In the genomic region with DNA sequence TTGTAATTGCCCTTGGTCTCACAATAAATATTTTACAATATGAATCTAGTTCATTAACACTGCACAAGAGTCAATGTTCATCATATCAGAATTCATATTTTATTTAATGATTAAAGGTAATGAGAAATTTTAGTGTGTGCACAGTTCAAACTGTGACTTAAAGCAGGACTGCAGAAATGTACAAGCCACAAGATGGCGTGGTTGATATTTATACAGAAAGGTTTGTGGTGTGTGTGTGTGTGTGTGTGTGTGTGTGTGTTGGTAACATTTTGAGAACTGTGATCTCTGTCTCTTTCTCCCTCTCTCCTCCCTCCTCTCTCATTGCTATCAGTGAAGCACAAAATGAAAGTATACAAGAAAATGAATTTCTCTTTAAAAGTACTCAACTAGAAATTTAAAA, we compare ENCODE assay signal across 7 mouse cellular contexts. TPM values are rescaled to one million over a fixed set of nuclear protein-coding genes. Genes with fewer than 3 reads are reported as not detected.
DNase-seq lines count a peak whose midpoint lies in the region; ATAC-seq and TF ChIP-seq lines count a peak whose summit lies in the region.

No protein-coding gene starts in this region.

- TF ChIP-seq CTCF in lung, embryonic 14.5 days (IDR thresholded peaks at IDR 0.05; ENCODE audit: low read depth), result no peak

- 58% methylated on average over 1 of the region's 1 CpGs for WGBS in lung, embryonic 14.5 days
- WGBS in embryonic facial prominence, embryonic 10.5 days, result 65% methylated on average over 1 of the region's 1 CpGs
- 38% methylated on average over 1 of the region's 1 CpGs for WGBS in limb, embryonic 14.5 days

- H3K9ac ChIP-seq in lung, embryonic 14.5 days, result no peak overlapping the region
- no peak overlapping the region for H3K9ac ChIP-seq in limb, embryonic 14.5 days (ENCODE audit: low read depth, low read length, severe bottlenecking)

- peak; percentile 30 for DNase-seq in lung, embryonic 14.5 days
- no peak for DNase-seq in lung, postnatal 36 days
- DNase-seq in cerebellum, adult 11 months, result peak; percentile 42
- DNase-seq in embryonic facial prominence, embryonic 10.5 days (ENCODE audit: low spot score), result peak; percentile 9
- DNase-seq in limb, embryonic 14.5 days (ENCODE audit: low spot score), result peak; percentile 43
- DNase-seq in spleen, postnatal 4 days (ENCODE audit: low spot score in 2 of 2), result no peak

- H3K4me3 ChIP-seq in lung, embryonic 14.5 days (ENCODE audit: low read depth, low read length), result no peak overlapping the region
- H3K4me3 ChIP-seq in embryonic facial prominence, embryonic 10.5 days, result no peak overlapping the region
- H3K4me3 ChIP-seq in limb, embryonic 14.5 days (replicated peaks; ENCODE audit: low read length), result no peak overlapping the region

- H3K4me2 ChIP-seq in lung, embryonic 14.5 days, result no peak overlapping the region
- no peak overlapping the region for H3K4me2 ChIP-seq in limb, embryonic 14.5 days (replicated peaks; ENCODE audit: low read depth, low read length, severe bottlenecking)

- no peaks in the 10 kb centered on the region for H3K27me3 ChIP-seq in lung, embryonic 14.5 days (ENCODE audit: insufficient read depth, low read length)
- no peaks in the 10 kb centered on the region for H3K27me3 ChIP-seq in embryonic facial prominence, embryonic 10.5 days (replicated peaks; ENCODE audit: low read depth, poor library complexity, severe bottlenecking)
- no peaks in the 10 kb centered on the region for H3K27me3 ChIP-seq in limb, embryonic 14.5 days (ENCODE audit: control insufficient read depth, insufficient read depth, low read length)

- H3K27ac ChIP-seq in lung, embryonic 14.5 days (ENCODE audit: low read depth), result no peak overlapping the region
- no peak overlapping the region for H3K27ac ChIP-seq in embryonic facial prominence, embryonic 10.5 days (replicated peaks)
- no peak overlapping the region for H3K27ac ChIP-seq in limb, embryonic 14.5 days (replicated peaks; ENCODE audit: low read depth, low read length)

- no peaks in the 10 kb centered on the region for H3K4me1 ChIP-seq in lung, embryonic 14.5 days (ENCODE audit: insufficient read depth)
- H3K4me1 ChIP-seq in embryonic facial prominence, embryonic 10.5 days, result no peaks in the 10 kb centered on the region
- no peaks in the 10 kb centered on the region for H3K4me1 ChIP-seq in limb, embryonic 14.5 days (ENCODE audit: control insufficient read depth, insufficient read depth, low read length)

- no peak for TF ChIP-seq POLR2A in limb, embryonic 14.5 days (IDR thresholded peaks at IDR 0.05; ENCODE audit: borderline replicate concordance, extremely low read depth, insufficient read depth, insufficient read length)

- no peaks in the 10 kb centered on the region for H3K36me3 ChIP-seq in lung, embryonic 14.5 days (ENCODE audit: insufficient read depth)
- H3K36me3 ChIP-seq in embryonic facial prominence, embryonic 10.5 days (replicated peaks), result no peaks in the 10 kb centered on the region
- no peaks in the 10 kb centered on the region for H3K36me3 ChIP-seq in limb, embryonic 14.5 days (ENCODE audit: control insufficient read depth, insufficient read depth, low read length)

- H3K9me3 ChIP-seq in lung, embryonic 14.5 days (ENCODE audit: low read depth, low read length), result no peaks in the 10 kb centered on the region
- H3K9me3 ChIP-seq in embryonic facial prominence, embryonic 10.5 days, result no peaks in the 10 kb centered on the region
- H3K9me3 ChIP-seq in limb, embryonic 14.5 days (ENCODE audit: control insufficient read depth, low read length), result no peaks in the 10 kb centered on the region

- ATAC-seq in lung, embryonic 14.5 days (ENCODE audit: insufficient read depth), result no peak
- no peak for ATAC-seq in limb, embryonic 14.5 days (ENCODE audit: low FRiP score, low read depth)
- no peak for ATAC-seq in megakaryocyte-erythroid progenitor cell, adult 5-6 weeks (replicated peaks; ENCODE audit: low FRiP score, low TSS enrichment, poor library complexity, severe bottlenecking)

RNA-seq across cellular contexts. Expression of a gene that starts 22.5 kb away (rescaled TPM):
- 42.1 and 45.5 TPM in 2 replicates for polyA plus RNA-seq in lung, embryonic 14.5 days (2014; fragmentation: Nextera tagmentation; extraction: Ambion mirVana)
- polyA plus RNA-seq in embryonic facial prominence, embryonic 10.5 days (2016; fragmentation: Nextera tagmentation; extraction: Ambion mirVana), result 40.9 and 43.0 TPM in 2 replicates
- polyA plus RNA-seq in limb, embryonic 14.5 days (2012; rRNA removed), result 16.9 and 22.4 TPM in 2 replicates
- 44.3 and 46.3 TPM in 2 replicates for polyA plus RNA-seq in limb, embryonic 14.5 days (2014; fragmentation: Nextera tagmentation; extraction: Ambion mirVana)
- total RNA-seq in megakaryocyte-erythroid progenitor cell, adult 5-6 weeks (2014; fragmentation: Nextera tagmentation), result 21.6 and 23.9 TPM in 2 replicates
- total RNA-seq in megakaryocyte-erythroid progenitor cell, adult 5-6 weeks (2017), result 46.5 and 68.8 TPM in 2 replicates

RNA-seq across cellular contexts. Expression of a gene that starts 53.4 kb away (rescaled TPM):
- 61.1 and 62.3 TPM in 2 replicates for polyA plus RNA-seq in lung, embryonic 14.5 days (2014; fragmentation: Nextera tagmentation; extraction: Ambion mirVana)
- 65.1 and 69.9 TPM in 2 replicates for polyA plus RNA-seq in embryonic facial prominence, embryonic 10.5 days (2016; fragmentation: Nextera tagmentation; extraction: Ambion mirVana)
- polyA plus RNA-seq in limb, embryonic 14.5 days (2012; rRNA removed), result 23.7 and 34.3 TPM in 2 replicates
- 59.0 and 59.9 TPM in 2 replicates for polyA plus RNA-seq in limb, embryonic 14.5 days (2014; fragmentation: Nextera tagmentation; extraction: Ambion mirVana)
- 67.5 and 88.5 TPM in 2 replicates for total RNA-seq in megakaryocyte-erythroid progenitor cell, adult 5-6 weeks (2014; fragmentation: Nextera tagmentation)
- 111 and 129 TPM in 2 replicates for total RNA-seq in megakaryocyte-erythroid progenitor cell, adult 5-6 weeks (2017)

Comparison
In these comparisons a context has a peak if more than half of its experiments do, and no peak if none do; other contexts are left out.
1. DNase-seq: peak in lung, embryonic 14.5 days (single experiment), cerebellum, adult 11 months (single experiment), embryonic facial prominence, embryonic 10.5 days (single experiment) and limb, embryonic 14.5 days (single experiment); none in lung, postnatal 36 days (single experiment) and spleen, postnatal 4 days (0 of 2).